Mouse (Mus musculus) left cerebral cortex, postnatal 4 days (tissue): ENCODE data around the gene Gatad1. TPM values are rescaled to one million over a fixed set of nuclear protein-coding genes. Genes with fewer than 3 reads are reported as not detected.
"Not testable (repeated sequence)": the region's sequence is repeated elsewhere in the genome, so short reads cannot be mapped to it uniquely, and the experiment has no call there.

Experiments used
- DNase-seq: peaks from one replicate; pipeline ENCODE4 v3.0.0-alpha.2; 2022
- intact Hi-C: fragments of 180-260 bp; cut with DNase I; formaldehyde crosslinking; loops from one replicate; pipeline ENCODE4 v1.15.1; 2025
- microRNA-seq: library from miRNA; unstranded; fragments of <30 nt; microRNA quantifications from one replicate; pipeline ENCODE4 v1.2.0, GENCODE M21; 2022
- total RNA-seq, 2 experiments: library from RNA; stranded (reverse); gene quantifications; 2 replicates each; pipeline ENCODE4 v1.2.3; 2021

Gene Gatad1
- total RNA-seq, 2 experiments from 2014 or later = 100 to 103 TPM

DNA sequence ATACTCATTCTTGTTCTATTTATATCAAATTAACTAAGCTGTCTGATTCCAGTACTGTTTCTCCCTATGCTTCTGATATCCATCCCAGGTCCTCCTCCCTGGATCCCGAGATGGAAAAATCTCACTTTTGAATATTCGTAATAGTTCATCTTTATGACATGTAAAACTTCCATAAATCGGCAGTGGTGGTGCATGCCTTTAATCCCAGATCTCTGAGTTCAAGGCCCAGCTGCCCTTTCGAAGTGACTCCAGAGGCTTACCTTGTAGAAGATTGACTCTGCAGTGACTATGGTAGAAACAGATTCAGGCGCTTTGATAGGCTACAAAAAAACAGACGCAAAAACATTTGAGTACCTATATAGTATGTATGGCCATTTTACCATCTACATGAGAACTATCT, 12.4 kb downstream of the Gatad1 start:
- no peak for DNase-seq
- intact Hi-C loops = loop anchor here (10.0 kb wide), 1 partner anchor 160 kb away; the partner anchor contains the start of genes Ankib1 and Krit1

DNA sequence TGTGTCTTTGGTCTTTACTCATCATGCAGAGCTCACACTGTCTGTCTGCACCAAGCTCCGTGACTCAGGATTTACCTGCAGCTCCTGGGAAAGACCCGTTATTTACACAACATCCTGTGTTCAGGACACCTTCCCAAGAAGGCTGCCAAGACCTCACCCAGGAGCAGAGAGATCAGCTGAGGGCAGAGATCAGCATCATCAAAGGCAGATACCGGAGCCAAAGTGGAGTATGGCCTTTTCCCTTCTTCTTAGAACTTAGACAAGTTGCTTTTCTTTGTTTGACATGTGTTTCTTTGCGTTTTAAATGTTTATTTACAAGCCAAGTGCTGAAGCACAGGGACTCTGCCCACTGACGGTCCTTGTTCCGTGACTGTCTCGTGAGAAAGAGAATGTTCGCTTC, 21.7 kb downstream of the Gatad1 start:
- intact Hi-C loops = no loop called here
- DNase-seq = no peak

DNA sequence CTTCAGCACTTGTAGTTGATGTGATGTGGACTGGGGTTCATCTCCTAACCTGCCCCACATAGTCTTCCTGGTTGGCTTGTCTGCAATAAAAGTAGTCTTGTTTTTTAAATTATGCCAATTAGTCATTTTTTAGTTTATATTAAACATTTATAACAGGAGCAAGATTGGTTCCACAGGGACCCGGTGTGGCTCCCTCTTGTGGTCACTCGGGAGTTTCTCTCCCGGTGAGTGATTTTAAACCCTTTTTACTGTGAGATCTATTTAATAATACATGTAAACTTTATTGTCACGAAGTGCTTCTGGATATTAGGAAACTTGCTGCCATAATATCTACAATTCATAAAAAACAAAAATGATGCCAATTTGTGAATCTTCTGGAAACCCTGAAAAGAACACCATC, 23.0 kb downstream of the Gatad1 start:
- intact Hi-C loops = no loop called here
- DNase-seq = no peak

DNA sequence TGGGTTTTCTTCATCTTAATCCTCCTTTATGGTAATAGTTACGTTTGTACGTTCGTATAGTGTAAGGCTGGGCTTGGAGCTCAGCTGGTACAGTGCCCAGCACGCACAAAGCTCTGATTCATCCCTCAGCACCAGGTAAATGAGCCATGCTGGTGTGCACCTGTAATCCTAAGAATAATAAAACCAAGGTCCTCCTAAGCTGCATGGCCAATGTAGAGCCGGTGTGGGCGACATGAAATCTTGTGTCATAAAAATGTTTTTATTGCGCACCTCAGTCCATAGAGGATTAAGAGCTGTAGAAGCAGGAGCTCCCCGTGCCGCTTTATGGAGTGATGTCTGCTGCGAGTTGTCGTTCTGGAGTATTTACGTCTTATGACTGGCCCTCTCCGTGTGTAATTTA, 23.7 kb downstream of the Gatad1 start:
- intact Hi-C loops = no loop called here
- no peak for DNase-seq

DNA sequence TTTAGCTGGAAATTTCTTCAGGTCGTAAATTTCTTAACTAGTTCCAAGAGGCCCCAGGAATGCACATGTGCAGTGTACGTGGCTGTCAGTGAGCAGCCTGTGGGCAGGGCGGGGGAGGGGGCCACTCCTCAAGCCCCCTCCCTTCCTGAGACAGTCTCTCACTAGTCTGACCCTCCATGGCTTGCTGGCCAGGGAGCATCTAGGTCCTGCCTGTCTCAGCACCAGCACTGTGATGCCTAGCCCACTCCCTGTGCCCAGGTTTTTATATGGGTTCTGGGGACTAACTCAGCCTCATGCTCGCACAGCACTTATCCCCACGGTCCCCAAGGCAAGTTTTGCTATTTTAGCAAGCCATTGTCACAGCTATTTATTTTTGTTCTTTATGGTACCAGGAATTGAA, 24.7 kb downstream of the Gatad1 start:
- intact Hi-C loops = no loop called here
- DNase-seq = no peak

DNA sequence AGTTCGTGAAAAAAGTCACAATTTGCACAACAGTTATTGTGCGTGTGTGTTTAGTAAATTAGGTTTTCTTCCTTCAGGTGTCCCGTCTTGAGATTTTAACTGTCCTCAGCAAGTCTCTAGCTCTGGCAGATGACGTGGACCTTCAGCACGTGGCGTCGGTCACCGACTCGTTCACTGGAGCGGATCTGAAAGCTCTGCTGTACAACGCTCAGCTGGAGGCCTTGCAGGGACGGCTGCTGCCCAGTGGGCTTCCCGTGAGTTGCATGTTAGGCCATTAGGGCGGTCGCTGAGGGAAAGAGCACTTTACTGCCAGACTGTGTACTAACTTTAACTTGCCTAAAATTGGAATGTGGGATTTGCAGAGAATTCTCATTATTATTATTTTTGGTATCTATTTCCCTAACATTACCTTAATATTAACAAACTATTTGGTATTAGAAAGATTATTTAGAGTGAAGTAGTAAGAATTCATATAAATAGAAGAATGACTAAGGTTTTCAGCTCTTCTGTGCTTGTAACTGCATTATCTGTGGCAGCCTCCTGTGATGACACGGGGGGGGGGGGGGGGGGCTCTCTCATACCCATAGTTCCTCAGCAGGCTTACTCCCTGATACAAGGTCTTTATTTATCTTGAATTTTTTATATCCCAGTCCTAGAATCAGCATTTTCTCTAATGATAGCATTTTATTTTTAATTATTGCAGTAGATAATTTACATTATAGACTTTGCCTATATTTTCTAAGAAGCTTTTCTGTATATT, 25.3 kb downstream of the Gatad1 start:
- intact Hi-C loops = no loop called here
- DNase-seq = no peak

DNA sequence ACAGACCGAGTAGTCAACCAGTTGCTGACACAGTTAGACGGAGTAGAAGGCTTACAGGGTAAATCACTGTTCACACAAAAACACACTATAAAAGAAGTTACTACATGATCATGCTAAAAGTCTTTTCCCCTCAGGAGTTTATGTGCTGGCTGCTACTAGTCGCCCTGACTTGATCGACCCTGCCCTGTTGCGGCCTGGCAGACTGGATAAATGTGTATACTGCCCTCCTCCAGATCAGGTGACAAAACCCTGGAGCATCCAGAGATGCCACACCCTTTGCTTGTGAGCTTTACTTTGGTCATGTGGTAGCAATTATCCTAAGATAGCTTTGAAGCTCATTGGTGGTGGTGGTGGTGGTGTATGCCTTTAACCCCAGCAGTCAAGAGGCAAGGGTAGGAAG, 26.9 kb downstream of the Gatad1 start:
- no peak for DNase-seq
- intact Hi-C loops = no loop called here

DNA sequence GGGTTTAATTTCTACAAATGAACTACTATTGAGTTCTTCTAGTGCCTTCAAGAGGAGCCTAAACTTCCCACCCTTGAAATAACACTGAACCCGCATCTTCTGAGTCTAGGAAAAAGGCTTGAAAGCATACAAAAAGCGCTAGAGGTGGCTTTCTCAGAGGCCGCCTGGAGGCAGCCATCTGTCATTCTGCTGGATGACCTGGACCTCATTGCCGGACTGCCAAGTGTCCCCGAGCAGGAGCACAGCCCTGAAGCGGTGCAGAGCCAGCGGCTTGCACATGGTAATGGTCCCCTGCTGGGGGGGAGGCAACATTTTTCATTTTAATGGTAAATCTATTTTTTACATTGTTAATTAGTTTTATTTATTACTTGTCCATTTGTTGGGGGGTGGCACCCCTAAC, 36.5 kb downstream of the Gatad1 start:
- intact Hi-C loops = no loop called here
- peak; percentile 34 for DNase-seq

DNA sequence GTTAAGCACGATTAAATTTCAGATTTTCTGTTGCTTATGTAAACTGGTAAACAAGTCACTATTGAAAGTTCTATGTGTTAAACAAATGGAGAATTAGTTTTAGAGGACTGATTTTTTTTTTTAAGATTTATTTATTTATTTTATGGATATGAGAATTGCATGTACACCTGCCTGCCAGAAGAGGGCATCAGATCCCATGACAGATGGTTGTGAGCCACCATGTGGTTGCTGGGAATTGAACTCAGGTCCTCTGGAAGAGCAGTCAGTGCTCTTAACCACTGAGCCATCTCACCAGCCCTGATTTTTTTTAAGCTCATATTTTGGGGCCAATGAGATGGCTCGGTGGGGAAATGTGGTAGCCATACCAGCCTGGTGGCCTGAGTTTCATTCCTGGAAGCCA, 45.1 kb downstream of the Gatad1 start:
- intact Hi-C loops, DNase-seq: not testable (repeated sequence)

DNA sequence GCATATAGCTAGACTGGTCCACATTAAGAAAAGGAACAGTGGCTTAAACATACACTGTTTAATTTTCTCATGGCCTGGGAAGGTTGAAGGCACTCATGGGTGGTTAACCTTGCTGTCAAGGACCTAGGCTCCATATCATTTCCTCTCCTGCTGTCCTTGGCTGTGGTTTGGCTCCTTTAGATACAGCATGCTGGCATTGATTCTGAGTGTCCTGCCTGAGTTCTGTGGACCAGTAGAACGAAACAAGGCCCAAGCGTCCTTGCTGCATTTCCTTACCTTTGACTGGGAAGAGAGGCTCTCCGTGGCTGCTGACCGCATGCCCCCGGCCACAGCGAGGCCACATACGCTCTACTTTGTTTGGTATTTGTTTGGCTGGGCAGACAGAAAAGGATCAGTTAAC, 47.7 kb downstream of the Gatad1 start:
- no peak for DNase-seq
- intact Hi-C loops = no loop called here

DNA sequence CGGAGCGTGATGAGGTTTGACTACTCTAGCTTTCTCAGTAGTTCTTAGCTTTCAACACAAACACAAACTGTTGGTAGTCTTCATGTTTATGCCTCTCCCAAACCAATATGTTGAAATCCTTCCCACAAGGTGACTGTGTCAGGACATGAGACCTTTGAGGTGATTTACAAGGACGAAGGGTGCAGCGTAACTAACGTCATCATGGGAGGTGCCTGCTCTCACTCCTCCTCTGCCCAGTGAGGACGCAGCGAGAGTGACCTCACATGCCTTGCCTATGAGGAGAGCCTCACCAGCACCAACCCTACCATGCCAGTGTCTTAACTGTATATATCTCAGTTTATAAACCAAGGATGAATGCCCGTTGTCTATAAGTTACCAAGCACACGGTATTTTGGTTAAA, 49.9 kb downstream of the Gatad1 start:
- intact Hi-C loops = no loop called here
- DNase-seq = no peak

DNA sequence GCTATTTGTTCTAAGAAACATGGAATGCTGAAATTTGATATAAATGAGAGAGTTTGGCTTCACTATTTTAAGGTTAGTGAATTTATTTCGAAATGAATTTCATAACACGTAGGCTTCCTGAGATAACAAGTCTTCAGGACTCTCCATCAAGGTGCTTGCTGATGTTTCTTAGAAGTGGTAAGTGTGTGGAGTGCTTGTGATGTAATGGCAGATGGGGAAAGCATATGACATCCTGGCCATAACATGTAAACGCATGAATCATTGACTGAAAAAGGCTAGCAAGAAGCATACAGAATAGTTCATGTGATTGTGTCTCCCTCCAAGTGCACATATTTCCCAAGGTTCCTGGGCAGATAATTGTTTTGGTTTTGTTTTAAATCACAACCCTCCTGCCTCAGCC, 56.2 kb downstream of the Gatad1 start:
- DNase-seq = no peak
- intact Hi-C loops = no loop called here

DNA sequence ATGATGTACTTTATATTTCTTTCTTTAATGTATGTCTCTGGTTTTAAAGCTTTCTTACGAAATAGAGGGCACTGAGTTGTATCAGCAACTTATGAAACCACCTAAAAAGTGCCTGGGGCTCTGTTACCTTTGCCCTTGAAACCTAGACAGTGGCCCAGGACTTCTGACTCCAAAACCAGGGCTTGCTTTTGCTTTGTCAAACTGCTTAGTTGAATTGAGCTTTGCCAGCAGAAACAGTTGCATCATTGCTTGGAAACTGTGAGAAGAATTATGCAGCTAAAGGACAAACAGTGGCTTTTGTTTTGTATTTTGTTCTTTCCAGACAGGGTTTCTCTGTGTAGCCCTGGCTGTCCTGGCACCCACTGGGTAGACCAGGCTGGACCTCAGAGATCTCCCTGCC, 56.7 kb downstream of the Gatad1 start:
- no peak for DNase-seq
- intact Hi-C loops = no loop called here

DNA sequence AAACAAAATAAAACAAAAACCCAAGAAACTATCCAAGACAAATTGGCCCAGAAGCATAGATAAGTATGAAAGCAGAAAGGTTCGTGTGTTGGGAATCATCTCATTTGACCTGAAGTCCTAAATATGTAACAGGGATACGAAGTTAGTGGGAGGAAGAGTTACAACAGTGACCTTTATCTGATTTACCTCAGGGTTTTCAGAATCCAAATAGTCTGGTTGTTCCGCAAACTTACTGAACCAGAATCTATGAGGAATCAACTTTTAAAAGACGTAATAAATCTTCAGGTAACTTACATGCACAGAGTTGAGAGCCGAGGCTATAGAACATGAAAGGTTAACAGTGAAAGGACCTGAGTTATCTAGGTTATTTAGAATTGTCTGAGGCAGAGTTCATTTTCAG, 58.2 kb downstream of the Gatad1 start:
- intact Hi-C loops = no loop called here
- no peak for DNase-seq

DNA sequence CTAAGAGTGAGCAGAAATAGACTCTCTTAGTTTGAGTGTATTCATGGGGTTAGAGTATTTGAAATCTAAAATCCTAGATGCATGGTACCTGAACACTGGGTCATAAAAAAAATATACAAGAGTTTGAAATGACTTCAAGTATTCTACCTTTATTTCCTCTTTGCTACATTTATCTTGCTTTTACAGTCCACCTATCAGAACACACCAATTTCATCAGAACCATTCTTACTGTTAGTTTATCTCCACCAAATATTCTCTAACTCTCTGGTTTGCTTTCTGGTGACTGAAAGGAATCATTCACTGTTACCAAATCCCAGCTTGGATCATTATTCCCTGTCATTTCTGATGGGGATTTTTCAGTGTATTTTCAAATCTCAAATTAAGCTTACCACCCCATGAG, 59.8 kb downstream of the Gatad1 start:
- no peak for DNase-seq
- intact Hi-C loops = no loop called here

DNA sequence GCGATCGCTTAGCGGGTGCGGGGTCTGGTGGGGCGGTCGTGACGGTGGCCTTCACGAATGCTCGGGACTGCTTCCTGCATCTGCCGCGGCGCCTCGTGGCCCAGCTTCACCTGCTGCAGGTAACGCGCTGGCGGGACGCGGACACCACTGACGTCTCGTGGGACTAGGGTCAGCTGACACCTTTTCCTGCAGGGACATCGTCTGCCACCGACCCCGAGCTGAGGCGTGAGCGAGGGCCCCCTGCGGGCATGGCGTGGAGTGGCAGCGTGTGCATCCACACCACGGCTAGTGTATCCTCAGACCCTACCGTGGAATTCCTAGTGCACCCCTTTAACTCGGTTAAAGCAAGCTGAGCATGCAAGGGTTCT, 60.6 kb downstream of the Gatad1 start, which contains the start of gene Rbm48:
Gene Rbm48, minus strand, starts transcription at position 187 of the 368 bp plus-strand sequence.
- peak; percentile 84 for DNase-seq
- intact Hi-C loops = no loop called here

DNA sequence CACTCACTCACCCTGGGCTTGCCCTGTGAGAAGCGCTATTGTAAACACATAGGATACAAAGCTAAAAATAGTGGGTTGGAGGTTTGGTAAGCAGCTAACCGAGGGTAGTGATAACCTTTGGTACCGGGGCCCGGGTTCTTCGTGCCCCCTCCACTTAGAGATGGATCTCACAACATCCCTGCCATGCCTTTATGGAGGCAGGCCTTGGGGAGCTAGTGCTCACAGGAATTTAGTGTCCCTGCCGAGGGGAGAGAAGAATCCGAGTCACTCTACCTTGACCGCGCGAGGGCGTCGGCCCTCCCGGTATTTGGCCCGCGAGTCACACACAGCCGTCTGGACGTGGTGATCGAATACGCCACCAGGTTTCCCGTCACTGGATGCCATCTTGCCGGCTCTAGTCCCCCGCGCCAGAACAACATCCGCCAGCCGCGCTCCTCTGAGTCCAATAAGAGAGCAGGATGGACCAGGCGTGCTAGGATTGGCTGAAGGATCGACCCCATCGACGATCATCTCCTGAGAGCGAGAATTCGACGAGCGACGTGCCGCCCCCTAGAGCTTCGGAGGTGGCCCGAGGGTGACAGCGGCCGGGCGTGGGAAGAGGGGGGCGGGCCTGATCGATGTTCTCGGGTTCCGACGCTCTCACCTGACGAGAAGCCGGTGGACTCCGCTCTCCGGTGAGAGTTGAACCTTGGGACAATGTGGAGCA, 61.1 kb downstream of the Gatad1 start, which contains the start of gene Pex1:
Gene Pex1, plus strand, starts transcription at position 374 of the 706 bp plus-strand sequence.
- DNase-seq = peak; percentile 95
- intact Hi-C loops = no loop called here

Small RNA genes within 50 kb of the gene (microRNA-seq; reads per million reads assigned to microRNA genes)
- gene Gm22926 (not detected), gene Gm26238 (not detected)

Other genes starting within 250 kb of the Gatad1 start
- gene Fam133b, start 113.4 kb downstream of the Gatad1 start, total RNA-seq = 10 to 100 TPM; 42.1 to 50.1 TPM
- gene 1700109H08Rik, start 85.6 kb downstream of the Gatad1 start, total RNA-seq = 1 to 10 TPM; 4.5 to 6.9 TPM
- gene Pex1, start 61.1 kb downstream of the Gatad1 start, total RNA-seq = 10 to 100 TPM; 29.7 to 36.3 TPM
- 10 to 100 TPM; 12.4 to 13.1 TPM for gene Rbm48, start 60.6 kb downstream of the Gatad1 start, total RNA-seq
- gene Tmbim7, start 6.0 kb downstream of the Gatad1 start, total RNA-seq = not detected
- gene Ankib1, start 145.7 kb upstream of the Gatad1 start, total RNA-seq = 10 to 100 TPM; 83.1 to 87.4 TPM
- gene Krit1, start 146.0 kb upstream of the Gatad1 start, total RNA-seq = 10 to 100 TPM; 49.4 to 51.5 TPM
- not detected for gene Lrrd1, start 188.0 kb upstream of the Gatad1 start, total RNA-seq
- gene Mterf1a, start 236.7 kb upstream of the Gatad1 start, total RNA-seq = 1 to 10 TPM; 8.4 to 9.8 TPM